Mouse (Mus musculus) neural tube, embryonic 10.5 days (tissue): ENCODE measurements around the gene Mdh1b.

Experiments
- DNase-seq: peaks from one replicate; pipeline ENCODE4 v3.0.0-alpha.2; 2017; ENCODE audit warnings: low spot score; ENCODE audit errors: extremely low spot score

Gene Mdh1b

GRCm38 (mm10) chr1:63659591-63659990, 70.5 kb downstream of the Mdh1b start:
- peak; percentile 52 for DNase-seq

GRCm38 (mm10) chr1:63658016-63658415, 72.1 kb downstream of the Mdh1b start:
- peak; percentile 61 for DNase-seq
